Mouse (Mus musculus) small intestine, adult 2 months (tissue): ENCODE results near the gene Mrvi1.

ENCODE experiments used
- CTCF ChIP-seq: fragments of 200-500 bp; IDR thresholded peaks from 2 replicates; pipeline ENCODE4 v1.5.1; 2012; ENCODE audit warnings: low read depth, mild to moderate bottlenecking, control low read depth, inconsistent platforms, low read length, moderate library complexity, mixed read lengths; ENCODE audit not compliant: insufficient replicate concordance, insufficient read length; ENCODE audit errors: extremely low read depth
- POLR2A ChIP-seq: fragments of 200-500 bp; IDR thresholded peaks from 2 replicates; pipeline ENCODE4 v1.6.1; 2012; ENCODE audit warnings: low read depth, mild to moderate bottlenecking, control low read depth, inconsistent platforms, low read length, moderate library complexity

GRCm38 (mm10) chr7:110843916-110844874 is 138.1 kb downstream of the Mrvi1 start, which contains the start of gene Rnf141:
- TF ChIP-seq CTCF = peak; percentile 38; the same call in 1 of the 2 replicates
- TF ChIP-seq POLR2A = peak; percentile 62
